Mouse (Mus musculus) adrenal gland, adult (tissue): ENCODE results near the gene Rpap1.

Experiments
- DNase-seq, 2 experiments: peaks; one replicate each; pipeline ENCODE4 v3.0.0; 2022 to 2023; ENCODE audit warnings: low spot score in 1 of 2; ENCODE audit not compliant: inconsistent age in 2 of 2

Gene Rpap1

GRCm38 (mm10) chr2:119799181-119799960 lies 12.0 kb upstream of the Rpap1 start:
- peak; percentile 41 to 81 for DNase-seq

GRCm38 (mm10) chr2:119798246-119798927 lies 11.1 kb upstream of the Rpap1 start:
- DNase-seq, result peak; percentile 51 to 83

GRCm38 (mm10) chr2:119797279-119797783 lies 10.0 kb upstream of the Rpap1 start, which contains the start of gene Tyro3:
Gene Tyro3, plus strand, starts transcription at chr2:119797733.
- no peak for DNase-seq

GRCm38 (mm10) chr2:119789996-119790395 lies 2.7 kb upstream of the Rpap1 start:
- DNase-seq, result peak in 1 of 2 experiments; percentile 38

GRCm38 (mm10) chr2:119767246-119767645 lies 20.1 kb downstream of the Rpap1 start:
- DNase-seq, result no peak

- DNase-seq, result no peak
Observed at GRCm38 (mm10) chr2:119763924-119764323, 23.4 kb downstream of the Rpap1 start.

GRCm38 (mm10) chr2:119762276-119762675 lies 25.1 kb downstream of the Rpap1 start:
- no peak for DNase-seq

GRCm38 (mm10) chr2:119760251-119760650 lies 27.1 kb downstream of the Rpap1 start, which contains the start of gene Ltk:
Gene Ltk, minus strand, starts transcription at chr2:119760431.
- no peak for DNase-seq

GRCm38 (mm10) chr2:119758844-119759835 lies 28.2 kb downstream of the Rpap1 start:
- DNase-seq, result no peak

GRCm38 (mm10) chr2:119758101-119758843 lies 29.1 kb downstream of the Rpap1 start:
- peak; percentile 41 to 69 for DNase-seq

GRCm38 (mm10) chr2:119757601-119758100 lies 29.7 kb downstream of the Rpap1 start:
- no peak for DNase-seq

GRCm38 (mm10) chr2:119749260-119749659 lies 38.1 kb downstream of the Rpap1 start:
- no peak for DNase-seq

- no peak for DNase-seq
Observed at GRCm38 (mm10) chr2:119747554-119747953, 39.8 kb downstream of the Rpap1 start.

- peak in 1 of 2 experiments; percentile 57 for DNase-seq
Observed at GRCm38 (mm10) chr2:119745281-119745680, 42.1 kb downstream of the Rpap1 start.

GRCm38 (mm10) chr2:119744163-119745111 lies 42.9 kb downstream of the Rpap1 start:
- peak in 1 of 2 experiments; percentile 51 for DNase-seq

GRCm38 (mm10) chr2:119743808-119744162 lies 43.6 kb downstream of the Rpap1 start:
- no peak for DNase-seq

- peak in 1 of 2 experiments; percentile 22 for DNase-seq
Observed at GRCm38 (mm10) chr2:119743176-119743807, 44.0 kb downstream of the Rpap1 start.

GRCm38 (mm10) chr2:119742461-119743175 lies 44.7 kb downstream of the Rpap1 start:
- peak in 1 of 2 experiments; percentile 47 for DNase-seq
